Mouse (Mus musculus): ENCODE results near the gene Pla2g10. TPM values are rescaled to one million over a fixed set of nuclear protein-coding genes. Genes with fewer than 3 reads are reported as not detected.
"Not testable (repeated sequence)": the region's sequence is repeated elsewhere in the genome, so short reads cannot be mapped to it uniquely, and the experiment has no call there.

The Pla2g10 gene
- polyA plus RNA-seq, 1 experiment from 2014 or later = not detected

GRCm38 (mm10) chr16:13672386-13672898 lies 58.3 kb downstream of the Pla2g10 start:
- Histone ChIP-seq H3K36me3 (replicated peaks; ENCODE audit: insufficient read depth, low read length) (peaks cover 10% of the 10 kb centered on the region), H3K27me3 (ENCODE audit: insufficient read depth, low read length) (no peaks in the 10 kb centered on the region), H3K4me2 (ENCODE audit: low read depth, low read length) (peak overlapping the region; percentile 73), H3K4me3 (ENCODE audit: low read depth, low read length) (peak overlapping the region; percentile 65), H3K9ac (replicated peaks) (peak overlapping the region; percentile 79), H3K4me1 (ENCODE audit: insufficient read depth) (peaks cover 21% of the 10 kb centered on the region), H3K27ac (ENCODE audit: low read depth) (peak overlapping the region; percentile 93), H3K9me3 (ENCODE audit: low read length) (no peaks in the 10 kb centered on the region)
- peak; percentile 84 for DNase-seq
- WGBS (ENCODE audit: insufficient replicate concordance) = 1% methylated on average over 20 of the region's 20 CpGs
- TF ChIP-seq CTCF (IDR thresholded peaks at IDR 0.05; ENCODE audit: low read depth) = no peak
- peak; percentile 60; the same call in 1 of the 2 replicates for TF ChIP-seq EP300 (IDR thresholded peaks at IDR 0.05; ENCODE audit: low read depth)
- ATAC-seq = peak; percentile 85

- Histone ChIP-seq H3K27me3 (ENCODE audit: insufficient read depth, low read length) (no peaks in the 10 kb centered on the region), H3K9ac (replicated peaks) (peak within 1 kb of the TSS; percentile 79), H3K4me1 (ENCODE audit: insufficient read depth) (peaks cover 27% of the 10 kb centered on the region), H3K36me3 (replicated peaks; ENCODE audit: insufficient read depth, low read length) (peaks cover 4% of the 10 kb centered on the region; the same call in 1 of the 2 replicates), H3K4me3 (ENCODE audit: low read depth, low read length) (peak within 1 kb of the TSS; percentile 65), H3K27ac (ENCODE audit: low read depth) (peak within 1 kb of the TSS; percentile 93), H3K4me2 (ENCODE audit: low read depth, low read length) (peak within 1 kb of the TSS; percentile 73), H3K9me3 (ENCODE audit: low read length) (no peaks in the 10 kb centered on the region)
- WGBS (ENCODE audit: insufficient replicate concordance) = under 1% methylated on average over 39 of the region's 54 CpGs
- TF ChIP-seq EP300 (IDR thresholded peaks at IDR 0.05; ENCODE audit: low read depth) = peak; percentile 40; the same call in 1 of the 2 replicates
- TF ChIP-seq CTCF (IDR thresholded peaks at IDR 0.05; ENCODE audit: low read depth) = no peak
- DNase-seq = peak; percentile 92
- ATAC-seq = peak; percentile 75
Measured at GRCm38 (mm10) chr16:13671685-13672385, 58.9 kb downstream of the Pla2g10 start, which contains the start of the genes Bfar and 3110001I22Rik. TSS of gene Bfar (plus strand) at chr16:13671858. TSS of gene 3110001I22Rik (plus strand) at chr16:13671929.

GRCm38 (mm10) chr16:13670896-13671295 lies 59.9 kb downstream of the Pla2g10 start:
- H3K4me3 ChIP-seq (ENCODE audit: low read depth, low read length) = peak overlapping the region; percentile 65
- ATAC-seq; DNase-seq; H3K27me3 ChIP-seq (ENCODE audit: insufficient read depth, low read length); H3K9me3 ChIP-seq (ENCODE audit: low read length); H3K36me3 ChIP-seq (replicated peaks; ENCODE audit: insufficient read depth, low read length); H3K9ac ChIP-seq (replicated peaks): not testable (repeated sequence)
- WGBS (ENCODE audit: insufficient replicate concordance) = 56% methylated on average over 5 of the region's 5 CpGs
- H3K4me1 ChIP-seq (ENCODE audit: insufficient read depth) = peaks cover 28% of the 10 kb centered on the region
- peak overlapping the region; percentile 93 for H3K27ac ChIP-seq (ENCODE audit: low read depth)
- H3K4me2 ChIP-seq (ENCODE audit: low read depth, low read length) = peak overlapping the region; percentile 73

GRCm38 (mm10) chr16:13669282-13669681 lies 61.5 kb downstream of the Pla2g10 start:
- ATAC-seq (no peak), DNase-seq (no peak)
- Histone ChIP-seq H3K36me3 (replicated peaks; ENCODE audit: insufficient read depth, low read length) (no peaks in the 10 kb centered on the region), H3K27me3 (ENCODE audit: insufficient read depth, low read length) (no peaks in the 10 kb centered on the region), H3K27ac (ENCODE audit: low read depth) (no peak overlapping the region), H3K4me1 (ENCODE audit: insufficient read depth) (peaks cover 28% of the 10 kb centered on the region), H3K4me3 (ENCODE audit: low read depth, low read length) (no peak overlapping the region), H3K9ac (replicated peaks) (no peak overlapping the region), H3K9me3 (ENCODE audit: low read length) (no peaks in the 10 kb centered on the region), H3K4me2 (ENCODE audit: low read depth, low read length) (no peak overlapping the region)
- WGBS (ENCODE audit: insufficient replicate concordance) = 100% methylated on average over 1 of the region's 1 CpGs
- TF ChIP-seq EP300 (IDR thresholded peaks at IDR 0.05; ENCODE audit: low read depth) = no peak
- no peak for TF ChIP-seq CTCF (IDR thresholded peaks at IDR 0.05; ENCODE audit: low read depth)

- Histone ChIP-seq H3K4me2 (ENCODE audit: low read depth, low read length) (peak overlapping the region; percentile 83), H3K4me1 (ENCODE audit: insufficient read depth) (peaks cover 26% of the 10 kb centered on the region), H3K4me3 (ENCODE audit: low read depth, low read length) (peak overlapping the region; percentile 62), H3K9me3 (ENCODE audit: low read length) (no peaks in the 10 kb centered on the region), H3K36me3 (replicated peaks; ENCODE audit: insufficient read depth, low read length) (0 out of 2 replicates have a peak, but pooled peaks cover under 1% of the 10 kb centered on the region), H3K27me3 (ENCODE audit: insufficient read depth, low read length) (no peaks in the 10 kb centered on the region), H3K27ac (ENCODE audit: low read depth) (peak overlapping the region; percentile 59), H3K9ac (replicated peaks) (no peak overlapping the region)
- DNase-seq (no peak), ATAC-seq (no peak)
- TF ChIP-seq CTCF (IDR thresholded peaks at IDR 0.05; ENCODE audit: low read depth) (no peak), EP300 (IDR thresholded peaks at IDR 0.05; ENCODE audit: low read depth) (no peak)
- 71% methylated on average over 10 of the region's 10 CpGs for WGBS (ENCODE audit: insufficient replicate concordance)
Measured at GRCm38 (mm10) chr16:13668402-13669108, 62.2 kb downstream of the Pla2g10 start.

GRCm38 (mm10) chr16:13667878-13668343 lies 62.9 kb downstream of the Pla2g10 start, which contains the start of gene Parn:
TSS of gene Parn (minus strand) at chr16:13668170.
- no peaks in the 10 kb centered on the region for H3K9me3 ChIP-seq (ENCODE audit: low read length)
- WGBS (ENCODE audit: insufficient replicate concordance) = 1% methylated on average over 35 of the region's 35 CpGs
- DNase-seq = peak; percentile 94
- peak within 1 kb of the TSS; percentile 59 for H3K27ac ChIP-seq (ENCODE audit: low read depth)
- TF ChIP-seq EP300 (IDR thresholded peaks at IDR 0.05; ENCODE audit: low read depth) (no peak), CTCF (IDR thresholded peaks at IDR 0.05; ENCODE audit: low read depth) (no peak)
- no peaks in the 10 kb centered on the region for H3K27me3 ChIP-seq (ENCODE audit: insufficient read depth, low read length)
- peak; percentile 62 for ATAC-seq
- peak within 1 kb of the TSS; percentile 65 for H3K9ac ChIP-seq (replicated peaks)
- peak within 1 kb of the TSS; percentile 62 for H3K4me3 ChIP-seq (ENCODE audit: low read depth, low read length)
- H3K36me3 ChIP-seq (replicated peaks; ENCODE audit: insufficient read depth, low read length) = peaks cover 7% of the 10 kb centered on the region
- H3K4me2 ChIP-seq (ENCODE audit: low read depth, low read length) = peak within 1 kb of the TSS; percentile 83
- H3K4me1 ChIP-seq (ENCODE audit: insufficient read depth) = peaks cover 21% of the 10 kb centered on the region

Other genes with a start within 250 kb of the Pla2g10 start
- gene Parn, start 62.8 kb downstream of the Pla2g10 start, polyA plus RNA-seq (2015; fragmentation: Nextera tagmentation; extraction: Ambion mirVana) = 13.6 and 13.8 TPM in 2 replicates
- 21.3 and 23.1 TPM in 2 replicates for gene Bfar, start 59.1 kb downstream of the Pla2g10 start, polyA plus RNA-seq (2015; fragmentation: Nextera tagmentation; extraction: Ambion mirVana)
- 2.2 and 2.4 TPM in 2 replicates for gene 3110001I22Rik, start 59.1 kb downstream of the Pla2g10 start, polyA plus RNA-seq (2015; fragmentation: Nextera tagmentation; extraction: Ambion mirVana)
- gene Rrn3, start 49.7 kb upstream of the Pla2g10 start, polyA plus RNA-seq (2015; fragmentation: Nextera tagmentation; extraction: Ambion mirVana) = 13.9 and 15.3 TPM in 2 replicates
- gene Ntan1, start 87.9 kb upstream of the Pla2g10 start, polyA plus RNA-seq (2015; fragmentation: Nextera tagmentation; extraction: Ambion mirVana) = 34.3 and 39.4 TPM in 2 replicates
- 24.7 and 27.5 TPM in 2 replicates for gene Pdxdc1, start 172.1 kb upstream of the Pla2g10 start, polyA plus RNA-seq (2015; fragmentation: Nextera tagmentation; extraction: Ambion mirVana)
- 4.9 and 5.1 TPM in 2 replicates for gene Mpv17l, start 172.2 kb upstream of the Pla2g10 start, polyA plus RNA-seq (2015; fragmentation: Nextera tagmentation; extraction: Ambion mirVana)

Measured in liver, postnatal 0 days (tissue).